Mouse (Mus musculus) neutrophil, adult 65 days (primary cell): ENCODE measurements around the gene Vmn2r36. TPM values are rescaled to one million over a fixed set of nuclear protein-coding genes. Genes with fewer than 3 reads are reported as not detected.

Source experiments
- total RNA-seq: library from RNA; stranded (reverse); gene quantifications from 2 replicates; pipeline ENCODE4 v1.2.4, GENCODE M21; 2023

The Vmn2r36 gene
- total RNA-seq, result not detected in 2 replicates

DNA sequence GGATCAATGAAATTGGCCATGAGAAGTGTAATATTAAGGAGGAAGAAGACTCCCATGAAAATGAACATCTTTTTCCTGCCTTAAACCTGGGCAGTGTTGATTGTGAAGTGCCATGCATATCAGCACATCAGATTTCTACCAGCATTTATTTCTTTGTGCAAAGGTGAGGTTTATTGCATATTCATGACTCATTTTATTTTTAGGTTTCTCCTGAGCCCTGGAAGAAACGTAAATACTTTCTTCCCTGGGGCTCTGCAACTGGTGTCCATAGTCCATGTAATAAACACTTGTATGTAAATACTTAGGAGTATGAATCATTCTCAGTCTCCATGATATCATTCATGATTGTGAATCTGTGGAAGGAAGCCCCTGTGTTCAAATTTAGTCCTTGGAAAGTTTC, at the start of gene Vmn2r36:
TSS of gene Vmn2r36 (minus strand) at position 101 of the 400 bp plus-strand sequence.

Other genes starting within 250 kb of the Vmn2r36 start
- not detected in 2 replicates for gene Vmn2r34, start 213.0 kb downstream of the Vmn2r36 start, total RNA-seq
- not detected in 2 replicates for gene Vmn2r35, start 82.6 kb downstream of the Vmn2r36 start, total RNA-seq